Mouse (Mus musculus): ENCODE data around the gene Siah2.

Siah2 gene

GRCm38 (mm10) chr3:58691997-58692721 lies at the start of gene Siah2:
Gene Siah2, minus strand, starts transcription at chr3:58692400.
- DNase-seq (ENCODE audit: low spot score in 2 of 2) = peak; percentile 94

- DNase-seq (ENCODE audit: low spot score in 2 of 2) = no peak
Measured at GRCm38 (mm10) chr3:58739536-58739935, 47.3 kb upstream of the Siah2 start.

GRCm38 (mm10) chr3:58738346-58739089 lies 46.3 kb upstream of the Siah2 start:
- no peak for DNase-seq (ENCODE audit: low spot score in 2 of 2)

GRCm38 (mm10) chr3:58731520-58731919 lies 39.3 kb upstream of the Siah2 start:
- DNase-seq (ENCODE audit: low spot score in 2 of 2) = no peak

GRCm38 (mm10) chr3:58730580-58730979 lies 38.4 kb upstream of the Siah2 start:
- DNase-seq (ENCODE audit: low spot score in 2 of 2) = no peak

GRCm38 (mm10) chr3:58729549-58729948 lies 37.3 kb upstream of the Siah2 start:
- no peak for DNase-seq (ENCODE audit: low spot score in 2 of 2)

- DNase-seq (ENCODE audit: low spot score in 2 of 2) = no peak
Measured at GRCm38 (mm10) chr3:58727601-58728000, 35.4 kb upstream of the Siah2 start.

GRCm38 (mm10) chr3:58727012-58727411 lies 34.8 kb upstream of the Siah2 start:
- peak in 1 of 2 experiments; percentile 12 for DNase-seq (ENCODE audit: low spot score in 2 of 2)

GRCm38 (mm10) chr3:58726374-58726773 lies 34.2 kb upstream of the Siah2 start:
- no peak for DNase-seq (ENCODE audit: low spot score in 2 of 2)

- DNase-seq (ENCODE audit: low spot score in 2 of 2) = no peak
Measured at GRCm38 (mm10) chr3:58724815-58725214, 32.6 kb upstream of the Siah2 start.

- no peak for DNase-seq (ENCODE audit: low spot score in 2 of 2)
Measured at GRCm38 (mm10) chr3:58723656-58724055, 31.5 kb upstream of the Siah2 start.

GRCm38 (mm10) chr3:58719461-58720230 lies 27.4 kb upstream of the Siah2 start:
- DNase-seq (ENCODE audit: low spot score in 2 of 2) = no peak

GRCm38 (mm10) chr3:58716705-58717104 lies 24.5 kb upstream of the Siah2 start:
- DNase-seq (ENCODE audit: low spot score in 2 of 2) = no peak

GRCm38 (mm10) chr3:58714767-58715166 lies 22.6 kb upstream of the Siah2 start:
- no peak for DNase-seq (ENCODE audit: low spot score in 2 of 2)

GRCm38 (mm10) chr3:58714034-58714433 lies 21.8 kb upstream of the Siah2 start:
- DNase-seq (ENCODE audit: low spot score in 2 of 2) = no peak

GRCm38 (mm10) chr3:58713191-58713590 lies 21.0 kb upstream of the Siah2 start:
- DNase-seq (ENCODE audit: low spot score in 2 of 2) = no peak

GRCm38 (mm10) chr3:58704547-58704946 lies 12.3 kb upstream of the Siah2 start:
- no peak for DNase-seq (ENCODE audit: low spot score in 2 of 2)

- no peak for DNase-seq (ENCODE audit: low spot score in 2 of 2)
Measured at GRCm38 (mm10) chr3:58703748-58704147, 11.5 kb upstream of the Siah2 start.

- DNase-seq (ENCODE audit: low spot score in 2 of 2) = no peak
Measured at GRCm38 (mm10) chr3:58702329-58702728, 10.1 kb upstream of the Siah2 start.

GRCm38 (mm10) chr3:58701441-58701840 lies 9.2 kb upstream of the Siah2 start:
- no peak for DNase-seq (ENCODE audit: low spot score in 2 of 2)

GRCm38 (mm10) chr3:58697926-58698325 lies 5.7 kb upstream of the Siah2 start:
- no peak for DNase-seq (ENCODE audit: low spot score in 2 of 2)

- DNase-seq (ENCODE audit: low spot score in 2 of 2) = no peak
Measured at GRCm38 (mm10) chr3:58696806-58697205, 4.6 kb upstream of the Siah2 start.

Measured in right cerebral cortex, postnatal 36 days (tissue).